Mouse (Mus musculus) ES-Bruce4 (cell line): Measurements from ENCODE around the gene Tmem269. TPM values are rescaled to one million over a fixed set of nuclear protein-coding genes. Genes with fewer than 3 reads are reported as not detected.

ENCODE experiments used
- H3K27ac ChIP-seq: 2 replicates; pipeline ENCODE4 v1.5.1; 2012; ENCODE audit warnings: low read length, inconsistent platforms; ENCODE audit not compliant: insufficient read depth
- H3K27me3 ChIP-seq: 2 replicates; pipeline ENCODE4 v1.6.1; 2012; ENCODE audit warnings: mild to moderate bottlenecking, low read length, inconsistent platforms; ENCODE audit not compliant: control insufficient read depth, poor library complexity, insufficient read depth, severe bottlenecking
- H3K36me3 ChIP-seq: 2 replicates; pipeline ENCODE4 v1.6.1; 2012; ENCODE audit warnings: inconsistent platforms, mild to moderate bottlenecking, low read length, moderate library complexity; ENCODE audit not compliant: control insufficient read depth, poor library complexity, insufficient read depth, severe bottlenecking
- H3K4me1 ChIP-seq: one replicate; pipeline ENCODE4 v1.8.1; 2011; ENCODE audit warnings: low read length; ENCODE audit not compliant: control insufficient read depth, insufficient read depth
- H3K4me3 ChIP-seq: 2 replicates; pipeline ENCODE4 v1.5.1; 2011; ENCODE audit warnings: low read depth, mild to moderate bottlenecking, low read length
- H3K9ac ChIP-seq: 2 replicates; pipeline ENCODE4 v1.6.1; 2012; ENCODE audit warnings: low read depth, mild to moderate bottlenecking, inconsistent platforms; ENCODE audit not compliant: poor library complexity, severe bottlenecking
- H3K9me3 ChIP-seq: replicated peaks from 2 replicates; pipeline ENCODE4 v1.6.1; 2012; ENCODE audit warnings: mild to moderate bottlenecking, low read length, inconsistent platforms; ENCODE audit not compliant: control insufficient read depth, poor library complexity, insufficient read depth, severe bottlenecking
- CTCF ChIP-seq: IDR thresholded peaks from one replicate; pipeline ENCODE4 v1.8.1; 2011; ENCODE audit warnings: low read depth, low read length
- EP300 ChIP-seq: IDR thresholded peaks from 2 replicates; pipeline ENCODE4 v1.6.1; 2011; ENCODE audit warnings: low read depth, low read length; ENCODE audit not compliant: insufficient read depth
- POLR2A ChIP-seq: IDR thresholded peaks from one replicate; pipeline ENCODE4 v1.8.1; 2011; ENCODE audit warnings: low read length; ENCODE audit not compliant: insufficient read depth
- polyA plus RNA-seq: library from polyadenylated mRNA; stranded (reverse); fragments of >200 nt; gene quantifications from 2 replicates; pipeline ENCODE4 v1.2.4, GENCODE M21; 2011; ENCODE audit warnings: low read depth; ENCODE audit not compliant: missing spikeins, insufficient read depth, insufficient read length

The Tmem269 gene
- polyA plus RNA-seq, 1 experiment = 0.73 TPM

DNA sequence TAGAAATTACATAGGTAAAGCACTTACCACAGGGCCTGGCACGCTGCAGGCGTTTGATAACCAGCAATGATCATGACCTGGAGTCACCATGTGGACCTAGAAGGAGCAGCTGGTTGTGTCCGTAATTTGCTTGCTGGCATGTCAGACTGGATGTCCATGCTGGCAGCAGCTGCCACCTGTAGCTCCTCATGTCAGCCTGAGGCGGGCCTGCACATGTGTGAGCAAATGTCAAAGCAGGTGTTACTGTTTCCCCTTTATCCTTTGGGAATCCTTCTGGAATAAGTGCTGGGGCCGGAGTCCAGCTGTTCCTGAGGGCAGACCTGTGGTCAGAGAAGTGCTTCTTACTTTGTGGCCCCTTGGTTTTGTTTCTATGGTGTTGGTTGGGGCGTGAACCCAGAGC lies 19.9 kb downstream of the Tmem269 start:
- no peak overlapping the region for H3K27ac ChIP-seq
- H3K9me3 ChIP-seq = no peaks in the 10 kb centered on the region
- no peaks in the 10 kb centered on the region for H3K4me1 ChIP-seq
- no peaks in the 10 kb centered on the region for H3K36me3 ChIP-seq
- H3K9ac ChIP-seq = no peak overlapping the region
- H3K4me3 ChIP-seq = no peak overlapping the region
- no peak for TF ChIP-seq CTCF
- no peak for TF ChIP-seq EP300
- TF ChIP-seq POLR2A = no peak
- H3K27me3 ChIP-seq = no peaks in the 10 kb centered on the region

DNA sequence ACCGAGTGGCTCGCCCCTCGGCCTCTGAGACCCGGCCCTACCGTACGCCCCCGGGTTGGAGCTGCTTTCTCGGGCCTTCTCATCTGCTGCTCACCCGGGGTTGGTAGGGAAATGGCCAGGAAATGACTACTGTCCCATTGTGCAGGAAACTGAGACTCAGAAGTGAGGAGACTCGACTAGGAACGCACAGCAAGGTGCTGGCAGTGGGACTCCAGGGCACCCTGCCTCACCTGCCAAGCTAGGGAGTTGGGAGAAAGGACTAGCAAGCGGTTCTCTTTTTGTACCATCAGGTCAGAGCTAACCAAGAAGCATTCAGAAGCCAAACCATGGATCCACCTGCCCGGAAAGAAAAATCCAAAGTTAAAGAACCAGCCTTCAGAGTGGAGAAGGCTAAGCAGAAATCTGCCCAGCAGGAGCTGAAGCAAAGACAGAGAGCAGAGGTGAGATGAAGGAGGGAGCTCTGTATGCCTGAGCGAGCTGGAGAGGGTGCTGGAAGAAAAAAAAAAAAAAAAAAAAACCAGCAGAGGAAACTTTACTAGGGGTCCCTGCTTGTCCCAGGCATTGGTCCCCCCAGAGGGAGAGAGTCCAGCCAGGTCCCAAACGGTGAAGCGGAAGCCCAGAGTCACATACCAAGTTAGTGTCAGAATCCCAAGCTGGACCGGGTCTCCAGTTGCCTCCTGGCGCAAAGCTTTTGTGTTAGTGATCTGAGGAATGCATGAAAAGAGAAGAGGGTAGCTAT lies 22.3 kb downstream of the Tmem269 start:
- Histone ChIP-seq H3K4me1 (no peaks in the 10 kb centered on the region), H3K9ac (peak overlapping the region; percentile 93)
- no peak for TF ChIP-seq POLR2A
- no peak for TF ChIP-seq CTCF

DNA sequence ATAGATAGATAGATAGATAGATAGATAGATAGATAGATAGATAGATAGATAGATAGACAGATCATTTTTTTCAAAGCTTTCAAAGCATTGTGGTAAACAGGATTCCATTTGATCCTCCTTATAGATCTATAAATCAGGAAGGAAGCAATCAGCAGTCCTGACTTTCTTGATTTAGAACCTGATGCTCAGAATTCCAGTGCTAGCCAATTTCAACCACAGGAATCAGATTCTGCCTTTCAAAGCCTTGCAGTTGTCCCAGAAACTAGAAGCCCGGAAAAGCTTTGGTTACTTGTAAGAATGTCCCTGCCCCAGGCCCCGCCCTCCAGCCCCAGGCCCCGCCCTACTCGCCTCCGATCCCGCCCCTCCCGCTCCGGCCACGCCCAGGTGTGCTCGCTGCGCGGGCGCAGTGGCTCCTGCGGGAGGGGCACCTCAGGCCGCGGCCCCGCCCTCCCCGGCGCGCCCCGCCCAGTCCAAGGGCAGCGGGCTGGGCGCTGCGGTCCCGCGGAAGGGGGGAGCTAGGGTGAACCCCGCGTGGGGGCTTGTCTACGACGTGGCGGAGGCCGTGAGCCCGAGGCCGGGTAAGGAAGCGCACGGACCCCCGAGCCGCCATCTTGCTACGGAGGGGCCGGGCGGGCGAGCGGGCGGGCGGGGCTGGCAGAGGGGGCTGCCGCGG lies 23.0 kb downstream of the Tmem269 start, which contains the start of gene Svbp:
Svbp (plus strand) TSS at position 398 of the 673 bp plus-strand sequence.
- Histone ChIP-seq H3K4me3 (peak within 1 kb of the TSS; percentile 90), H3K27ac (no peak within 1 kb of the TSS), H3K36me3 (no peaks in the 10 kb centered on the region), H3K27me3 (no peaks in the 10 kb centered on the region), H3K9me3 (no peaks in the 10 kb centered on the region), H3K4me1 (no peaks in the 10 kb centered on the region), H3K9ac (peak within 1 kb of the TSS; percentile 93)
- no peak for TF ChIP-seq EP300
- TF ChIP-seq POLR2A = no peak
- TF ChIP-seq CTCF = no peak

More for the DNA sequence above, 22.3 kb downstream of the Tmem269 start:
- Histone ChIP-seq H3K9me3 (no peaks in the 10 kb centered on the region), H3K27me3 (no peaks in the 10 kb centered on the region), H3K4me3 (peak overlapping the region; percentile 90), H3K27ac (no peak overlapping the region), H3K36me3 (no peaks in the 10 kb centered on the region)

DNA sequence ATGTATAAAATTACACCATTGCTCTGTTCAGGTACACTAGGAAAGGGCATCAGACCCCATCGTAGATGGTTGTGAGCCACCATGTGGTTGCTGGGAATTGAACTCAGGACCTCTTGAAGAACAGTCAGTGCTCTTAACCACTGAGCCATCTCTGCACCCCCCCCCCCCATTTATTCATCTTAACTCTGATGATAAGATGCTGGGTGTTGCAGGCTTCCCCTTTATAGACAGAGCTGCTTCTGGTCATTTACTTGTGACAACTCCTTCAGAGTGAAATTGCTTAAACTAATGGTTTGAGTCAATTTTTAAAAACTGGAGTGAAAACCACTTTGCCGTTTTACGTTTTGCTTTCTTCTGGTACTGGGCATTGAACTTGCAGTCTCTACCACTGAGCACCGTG lies 25.3 kb downstream of the Tmem269 start:
- H3K9me3 ChIP-seq = no peaks in the 10 kb centered on the region
- H3K9ac ChIP-seq = no peak overlapping the region
- H3K27me3 ChIP-seq = no peaks in the 10 kb centered on the region
- no peak for TF ChIP-seq CTCF
- TF ChIP-seq POLR2A = no peak
- TF ChIP-seq EP300 = no peak
- H3K27ac ChIP-seq = no peak overlapping the region
- no peak overlapping the region for H3K4me3 ChIP-seq
- H3K36me3 ChIP-seq = no peaks in the 10 kb centered on the region
- no peaks in the 10 kb centered on the region for H3K4me1 ChIP-seq

DNA sequence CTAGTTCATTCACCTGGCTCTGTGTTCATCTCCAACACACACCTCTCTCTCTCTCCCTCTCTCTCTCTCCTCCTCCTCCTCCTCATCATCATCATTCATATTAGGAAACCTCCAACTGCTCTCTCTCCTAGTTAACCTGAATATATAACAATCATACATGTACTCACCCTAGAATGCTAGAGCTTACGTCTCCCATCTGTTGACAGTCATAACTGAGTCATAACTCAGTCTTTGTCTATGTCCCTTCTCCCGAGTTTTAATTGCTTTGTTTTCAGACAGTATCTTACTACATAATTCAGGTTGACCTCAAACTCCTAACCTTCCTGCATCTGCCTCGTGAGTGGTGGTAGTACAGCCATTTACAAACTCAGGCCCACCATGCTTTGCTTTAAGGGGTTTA lies 26.7 kb downstream of the Tmem269 start:
- H3K27ac ChIP-seq = no peak overlapping the region
- no peaks in the 10 kb centered on the region for H3K27me3 ChIP-seq
- no peaks in the 10 kb centered on the region for H3K4me1 ChIP-seq
- no peak overlapping the region for H3K4me3 ChIP-seq
- H3K9me3 ChIP-seq = no peaks in the 10 kb centered on the region
- H3K36me3 ChIP-seq = no peaks in the 10 kb centered on the region
- TF ChIP-seq POLR2A (no peak), CTCF (no peak), EP300 (no peak)
- no peak overlapping the region for H3K9ac ChIP-seq

DNA sequence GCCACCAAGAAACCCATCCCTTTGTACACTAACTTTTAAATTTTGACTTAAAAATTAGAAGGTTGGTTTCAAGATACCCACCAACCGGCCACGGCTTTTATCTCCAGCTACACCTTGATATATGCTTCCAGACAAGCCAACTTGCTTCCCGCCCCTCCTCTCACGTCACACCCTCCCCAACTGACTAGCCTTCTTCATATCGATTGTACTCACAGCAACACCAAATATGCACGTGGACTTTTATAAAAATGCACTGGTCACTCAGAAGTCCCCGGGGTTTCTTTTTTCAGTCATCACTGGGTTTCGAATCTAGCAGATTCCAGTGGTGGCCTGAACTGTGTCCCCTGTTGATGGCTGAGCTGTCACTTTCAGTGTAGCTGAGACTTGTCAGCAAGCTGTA lies 27.4 kb downstream of the Tmem269 start:
- Histone ChIP-seq H3K36me3 (no peaks in the 10 kb centered on the region), H3K4me1 (no peaks in the 10 kb centered on the region), H3K4me3 (no peak overlapping the region), H3K9me3 (no peaks in the 10 kb centered on the region), H3K9ac (no peak overlapping the region), H3K27me3 (no peaks in the 10 kb centered on the region), H3K27ac (no peak overlapping the region)
- no peak for TF ChIP-seq EP300
- TF ChIP-seq CTCF = no peak
